Mouse (Mus musculus) bone marrow, adult 2 months (tissue): ENCODE data around the gene Tmem132a.

Source experiments
- CTCF ChIP-seq: fragments of 200-500 bp; IDR thresholded peaks from 2 replicates; pipeline ENCODE4 v1.5.1; 2011; ENCODE audit warnings: low read length, control low read depth; ENCODE audit not compliant: control insufficient read depth, insufficient read depth
- POLR2A ChIP-seq: fragments of 200-500 bp; IDR thresholded peaks from 2 replicates; pipeline ENCODE4 v1.6.1; 2011; ENCODE audit warnings: low read depth, mild to moderate bottlenecking, control low read depth, low read length, borderline replicate concordance; ENCODE audit not compliant: control insufficient read depth

GRCm38 (mm10) chr19:10810176-10810492 is 59.6 kb downstream of the Tmem132a start:
- no peak for TF ChIP-seq CTCF
- TF ChIP-seq POLR2A, result no peak
